Mouse (Mus musculus): Measurements from ENCODE around the gene Gm2a. TPM values are rescaled to one million over a fixed set of nuclear protein-coding genes. Genes with fewer than 3 reads are reported as not detected.

Gene Gm2a
- total and polyA plus RNA-seq, 3 experiments: 0.19 to 0.52 TPM; not detected in 1

- Histone ChIP-seq H3K27me3 (ENCODE audit: control insufficient read depth in 1 of 2, insufficient read depth in 2 of 2, low read length in 2 of 2) (peaks cover 14 to 15% of the 10 kb centered on the region in 2 experiments), H3K27ac (ENCODE audit: control insufficient read depth, low read depth, low read length) (no peak overlapping the region), H3K9me3 (replicated peaks; ENCODE audit: insufficient read depth, low read length) (no peaks in the 10 kb centered on the region), H3K4me3 (ENCODE audit: control insufficient read depth in 1 of 2, insufficient read depth in 1 of 2, low read depth in 2 of 2, low read length in 2 of 2) (no peak overlapping the region), H3K79me2 (ENCODE audit: control insufficient read depth, insufficient read depth, low read length, poor library complexity) (no peaks in the 10 kb centered on the region), H3K9ac (ENCODE audit: control insufficient read depth, low read depth, low read length, poor library complexity, severe bottlenecking) (no peak overlapping the region), H3K4me1 (ENCODE audit: control insufficient read depth in 1 of 2, insufficient read depth in 2 of 2, low read length in 2 of 2) (no peaks in the 10 kb centered on the region; a peak in 1 of 4 replicates), H3K36me3 (ENCODE audit: control insufficient read depth in 1 of 2, insufficient read depth in 2 of 2, low read length in 2 of 2) (no peaks in the 10 kb centered on the region)
- no peak for TF ChIP-seq RCOR1 (IDR thresholded peaks at IDR 0.05; ENCODE audit: low read depth, low read length)
- no peak for TF ChIP-seq ZKSCAN1 (IDR thresholded peaks at IDR 0.05; ENCODE audit: low read depth, low read length)
- TF ChIP-seq USF2 (IDR thresholded peaks at IDR 0.05; ENCODE audit: borderline replicate concordance in 1 of 2, insufficient read depth in 1 of 2, low read depth in 1 of 2, low read length in 2 of 2): no peak
- no peak for TF ChIP-seq E2F4 (IDR thresholded peaks at IDR 0.05; ENCODE audit: borderline replicate concordance, low read depth, low read length)
- TF ChIP-seq MEF2A (IDR thresholded peaks at IDR 0.05; ENCODE audit: extremely low read depth, insufficient replicate concordance, low read depth, low read length, poor library complexity, severe bottlenecking): no peak
- no peak for TF ChIP-seq POLR2AphosphoS2 (IDR thresholded peaks at IDR 0.05; ENCODE audit: low read length)
- no peak for TF ChIP-seq SMC3 (IDR thresholded peaks at IDR 0.05; ENCODE audit: low read depth, low read length)
- no peak for TF ChIP-seq NRF1 (IDR thresholded peaks at IDR 0.05; ENCODE audit: insufficient read depth, low read depth, low read length, poor library complexity, severe bottlenecking)
- TF ChIP-seq BHLHE40 (IDR thresholded peaks at IDR 0.05; ENCODE audit: borderline replicate concordance, low read depth, low read length): no peak
- no peak for TF ChIP-seq JUND (IDR thresholded peaks at IDR 0.05; ENCODE audit: low read depth, low read length)
- TF ChIP-seq CHD2 (IDR thresholded peaks at IDR 0.05; ENCODE audit: low read length): no peak
- no peak for TF ChIP-seq UBTF (IDR thresholded peaks at IDR 0.05; ENCODE audit: borderline replicate concordance, insufficient read depth, low read depth, low read length)
- no peak for DNase-seq (ENCODE audit: low read depth, low spot score)
Measured at GRCm38 (mm10) chr11:55081206-55081605, 16.7 kb upstream of the Gm2a start.

- no peaks in the 10 kb centered on the region for H3K36me3 ChIP-seq (ENCODE audit: control insufficient read depth in 1 of 2, insufficient read depth in 2 of 2, low read length in 2 of 2)
- H3K79me2 ChIP-seq (ENCODE audit: control insufficient read depth, insufficient read depth, low read length, poor library complexity): no peaks in the 10 kb centered on the region
- H3K27me3 ChIP-seq (ENCODE audit: control insufficient read depth in 1 of 2, insufficient read depth in 2 of 2, low read length in 2 of 2): peaks cover 16 to 19% of the 10 kb centered on the region in 2 experiments
- H3K9ac ChIP-seq (ENCODE audit: control insufficient read depth, low read depth, low read length, poor library complexity, severe bottlenecking): no peak overlapping the region
- TF ChIP-seq ZC3H11A (IDR thresholded peaks at IDR 0.05; ENCODE audit: low read depth, low read length) (no peak), MEF2A (IDR thresholded peaks at IDR 0.05; ENCODE audit: extremely low read depth, insufficient replicate concordance, low read depth, low read length, poor library complexity, severe bottlenecking) (no peak), SIN3A (IDR thresholded peaks at IDR 0.05; ENCODE audit: low read length) (no peak), EP300 (IDR thresholded peaks at IDR 0.05; ENCODE audit: low read depth in 1 of 2, low read length in 2 of 2) (no peak), GATA1 (IDR thresholded peaks at IDR 0.05; ENCODE audit: low read depth, low read length) (no peak), ZMIZ1 (IDR thresholded peaks at IDR 0.05; ENCODE audit: low read depth, low read length) (no peak), CHD1 (IDR thresholded peaks at IDR 0.05; ENCODE audit: low read depth, low read length) (no peak), USF2 (IDR thresholded peaks at IDR 0.05; ENCODE audit: borderline replicate concordance in 1 of 2, insufficient read depth in 1 of 2, low read depth in 1 of 2, low read length in 2 of 2) (no peak), TCF12 (IDR thresholded peaks at IDR 0.05; ENCODE audit: low read depth, low read length) (no peak), RAD21 (IDR thresholded peaks at IDR 0.05; ENCODE audit: low read depth, low read length) (no peak), ZKSCAN1 (IDR thresholded peaks at IDR 0.05; ENCODE audit: low read depth, low read length) (no peak), ELF1 (IDR thresholded peaks at IDR 0.05; ENCODE audit: low read depth, low read length) (no peak), JUND (IDR thresholded peaks at IDR 0.05; ENCODE audit: low read depth, low read length) (no peak), TAL1 (IDR thresholded peaks at IDR 0.05; ENCODE audit: low read length) (no peak), ETS1 (IDR thresholded peaks at IDR 0.05; ENCODE audit: low read depth, low read length) (no peak)
- no peak overlapping the region for H3K4me3 ChIP-seq (ENCODE audit: control insufficient read depth in 1 of 2, insufficient read depth in 1 of 2, low read depth in 2 of 2, low read length in 2 of 2)
- no peak for DNase-seq (ENCODE audit: low read depth, low spot score)
- no peak overlapping the region for H3K27ac ChIP-seq (ENCODE audit: control insufficient read depth, low read depth, low read length)
- no peaks in the 10 kb centered on the region for H3K4me1 ChIP-seq (ENCODE audit: control insufficient read depth in 1 of 2, insufficient read depth in 2 of 2, low read length in 2 of 2)
- no peaks in the 10 kb centered on the region for H3K9me3 ChIP-seq (replicated peaks; ENCODE audit: insufficient read depth, low read length)
Measured at GRCm38 (mm10) chr11:55084629-55085028, 13.3 kb upstream of the Gm2a start.
